Mouse (Mus musculus) heart, embryonic 16.5 days (tissue): ENCODE data around the gene Tlr2. TPM values are rescaled to one million over a fixed set of nuclear protein-coding genes. Genes with fewer than 3 reads are reported as not detected.

Source experiments
- polyA plus RNA-seq: library from polyadenylated mRNA; unstranded; fragments of >200 nt; fragmentation: Nextera tagmentation; extraction: Ambion mirVana; gene quantifications from 2 replicates; pipeline ENCODE4 v1.2.1, GENCODE M21; 2015

The Tlr2 gene
- polyA plus RNA-seq, 1 experiment from 2014 or later: 2.1 TPM

Other genes starting within 250 kb of the Tlr2 start
- 140 and 142 TPM in 2 replicates for gene Sfrp2, start 75.4 kb downstream of the Tlr2 start, polyA plus RNA-seq
- 35.5 and 47.8 TPM in 2 replicates for gene Tmem131l, start 198.4 kb upstream of the Tlr2 start, polyA plus RNA-seq